Mouse (Mus musculus) cerebellum, adult 11-12 months (tissue): ENCODE data around the gene Klrb1.

ENCODE experiments used
- DNase-seq: peaks from one replicate; pipeline ENCODE4 v3.0.0; 2022

The Klrb1 gene

DNA sequence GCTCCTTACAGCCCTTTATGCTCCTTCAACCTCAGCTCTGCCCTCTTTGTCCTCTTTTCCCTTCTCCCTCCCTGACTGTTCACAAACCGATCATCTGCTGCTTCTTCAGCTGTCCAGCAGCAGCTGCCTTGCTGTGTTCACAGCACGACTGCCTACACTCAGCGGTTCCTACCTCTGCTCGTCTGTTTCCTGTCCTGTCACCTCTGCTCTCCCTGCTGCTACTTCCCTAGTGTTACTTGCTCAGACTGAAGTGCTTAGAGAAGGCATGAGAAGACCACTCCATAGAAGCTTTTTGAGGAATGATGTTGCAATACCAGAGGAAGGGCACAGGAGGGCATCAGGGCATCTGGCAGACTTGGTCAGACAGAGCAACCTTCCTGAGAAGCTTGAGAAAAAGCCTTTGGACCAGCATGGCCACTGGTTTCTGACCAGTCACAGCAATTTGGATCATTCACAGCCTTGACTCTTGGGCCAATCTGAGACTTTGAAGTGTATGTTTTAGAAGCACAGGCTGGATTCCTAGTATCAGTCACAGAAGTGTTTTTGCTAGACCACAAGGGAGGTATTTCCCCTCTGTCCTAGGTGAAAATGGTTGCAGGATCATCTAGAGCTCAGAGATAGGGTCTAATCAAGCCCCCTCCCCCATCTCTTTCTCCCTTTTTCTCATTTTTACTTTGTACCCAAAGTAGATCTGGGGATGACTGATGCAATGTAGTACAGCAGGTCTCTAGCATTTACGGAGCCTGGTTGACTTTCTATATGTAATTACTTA, 11.2 kb upstream of the Klrb1 start:
- no peak for DNase-seq

DNA sequence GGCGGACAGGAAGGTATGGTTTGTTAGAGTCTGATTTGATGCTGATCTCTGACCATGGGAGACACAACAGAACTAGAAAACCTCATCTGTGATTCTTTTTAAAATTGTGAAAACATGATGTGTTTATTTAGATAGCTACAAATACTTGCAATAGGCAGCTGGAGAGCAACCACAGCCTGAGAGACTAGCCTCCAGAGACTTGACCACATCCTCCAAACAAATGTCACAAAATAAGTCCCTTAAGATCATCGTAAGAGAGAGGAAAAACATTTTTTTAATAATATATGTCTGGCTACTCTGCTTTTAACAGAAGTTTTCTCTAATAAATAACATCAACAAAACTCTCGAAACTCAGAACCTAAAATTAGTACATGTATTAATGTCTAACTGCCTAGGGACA, 9.2 kb upstream of the Klrb1 start:
- DNase-seq, result no peak

DNA sequence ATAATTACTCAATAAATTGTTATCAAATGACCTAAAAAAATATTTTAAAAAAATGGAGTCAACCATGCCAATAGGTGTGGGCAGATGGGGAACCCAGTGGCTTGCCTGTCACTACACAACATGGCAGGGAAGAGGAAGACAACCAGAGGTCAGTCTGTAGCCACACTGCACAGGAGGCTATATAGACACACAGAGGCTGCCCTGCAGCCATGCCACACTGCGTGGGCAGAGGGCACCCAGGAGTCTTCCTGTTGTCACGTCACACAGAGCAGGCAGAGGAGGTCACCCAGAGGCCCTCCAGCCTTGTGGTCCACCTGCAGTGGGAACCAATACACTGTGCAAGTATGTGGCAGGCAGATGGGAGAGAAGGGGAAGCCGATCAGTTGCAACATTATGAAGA, 21.2 kb downstream of the Klrb1 start:
- no peak for DNase-seq

DNA sequence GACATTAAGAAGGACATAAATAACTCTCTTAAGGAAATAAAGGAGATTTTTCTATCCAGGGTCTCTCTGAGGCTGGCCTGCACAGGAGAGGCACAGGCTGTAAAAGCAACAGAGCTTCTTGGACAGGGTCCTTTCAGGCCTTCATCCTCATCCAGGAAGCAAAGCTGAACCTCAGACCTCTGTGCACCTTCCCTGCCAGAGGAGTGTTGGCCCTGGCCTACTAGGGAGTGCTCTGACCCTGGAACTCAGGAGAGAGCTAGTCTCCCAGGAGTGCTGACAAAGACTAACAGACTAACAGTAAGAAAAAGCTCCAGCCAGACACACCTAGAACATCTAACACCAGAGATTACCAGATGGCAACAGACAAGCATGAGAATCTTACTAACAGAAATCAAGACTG, 43.3 kb downstream of the Klrb1 start:
- no peak for DNase-seq

DNA sequence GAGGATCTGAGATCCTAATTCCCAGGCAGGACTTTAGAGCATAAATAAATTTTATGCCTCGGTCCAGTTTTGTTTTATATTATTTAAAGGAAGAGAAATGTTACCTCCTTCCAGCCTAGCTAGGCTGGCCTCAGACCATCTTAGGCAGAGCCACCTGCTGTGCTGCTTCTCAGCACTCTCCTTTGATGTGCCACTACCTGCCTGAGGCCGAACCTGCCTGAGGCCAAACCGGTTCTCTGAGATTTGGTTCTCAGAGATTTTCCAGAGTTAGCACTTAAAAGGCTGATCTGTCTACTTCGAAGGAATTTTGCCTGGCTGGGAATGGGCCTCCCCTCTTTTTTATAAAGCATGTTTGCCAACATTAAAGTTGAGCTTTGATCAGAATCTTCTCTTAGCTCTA, 52.9 kb downstream of the Klrb1 start:
- no peak for DNase-seq

DNA sequence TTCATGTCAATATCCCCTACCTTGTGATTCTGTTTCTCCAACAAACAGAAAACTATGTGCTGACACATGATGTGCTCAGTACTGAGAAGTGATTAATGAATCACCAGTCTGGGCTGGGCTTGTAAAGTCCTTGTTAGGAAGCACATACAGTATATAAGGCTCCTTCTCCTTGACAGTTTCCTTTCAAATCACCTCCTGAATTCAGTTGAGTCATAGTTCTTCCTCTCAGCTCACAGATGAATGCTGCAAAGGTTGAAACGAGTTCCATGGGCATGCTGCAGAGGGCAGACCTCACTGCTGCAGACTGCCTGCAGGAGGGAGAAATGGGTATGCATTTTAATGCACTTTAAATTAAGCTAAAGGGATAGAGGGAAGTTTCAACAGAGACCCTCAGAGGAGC, 60.7 kb downstream of the Klrb1 start, which contains the start of gene Clec2h:
Gene Clec2h, plus strand, starts transcription at position 180 of the 400 bp plus-strand sequence.
- no peak for DNase-seq

DNA sequence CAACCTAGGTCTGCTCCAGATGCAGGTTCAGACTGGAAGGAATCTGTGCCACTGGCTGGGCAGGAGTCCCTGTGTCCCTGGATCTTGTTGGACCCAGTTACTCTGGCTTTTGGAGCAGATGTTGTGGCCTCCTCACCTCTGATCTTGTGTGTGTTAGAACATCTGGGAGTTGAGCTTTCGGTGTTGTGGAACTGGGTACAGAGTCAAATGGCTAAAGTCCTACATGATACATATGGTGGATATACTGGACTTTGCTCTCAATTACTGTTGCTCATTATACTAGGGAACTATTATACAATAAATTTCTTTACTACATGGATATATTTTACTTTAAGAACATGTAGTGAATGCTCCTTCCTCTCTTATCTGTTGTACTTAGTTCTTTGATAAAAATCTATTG, 61.6 kb downstream of the Klrb1 start:
- DNase-seq, result no peak
